Comparison of ENCODE assay signal across 8 mouse cellular contexts in the genomic region with DNA sequence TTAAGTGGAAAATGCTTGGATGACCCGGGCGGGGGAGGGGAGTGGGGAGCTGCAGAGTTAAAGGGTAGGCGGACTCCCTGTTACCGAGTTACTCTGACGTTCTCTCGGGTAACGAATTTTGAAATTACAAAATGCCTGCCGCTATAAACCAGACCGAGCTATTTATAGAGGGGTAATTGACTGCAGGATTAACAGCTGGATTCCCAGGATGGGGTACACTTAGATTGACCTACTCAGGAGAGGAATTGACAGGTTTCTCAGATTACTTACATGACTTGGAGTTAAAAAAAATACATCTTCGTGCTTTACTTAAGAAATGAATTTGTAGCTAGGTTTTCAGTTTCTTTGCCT. TPM values are rescaled to one million over a fixed set of nuclear protein-coding genes. Genes with fewer than 3 reads are reported as not detected.
DNase-seq lines count a peak whose midpoint lies in the region; ATAC-seq and TF ChIP-seq lines count a peak whose summit lies in the region.

No protein-coding gene starts in this region.

- no peaks in the 10 kb centered on the region for H3K27me3 ChIP-seq in embryonic facial prominence, embryonic 13.5 days
- no peaks in the 10 kb centered on the region for H3K27me3 ChIP-seq in intestine, embryonic 15.5 days (replicated peaks)
- H3K27me3 ChIP-seq in neural tube, embryonic 14.5 days (ENCODE audit: control insufficient read depth, insufficient read depth, low read length): no peaks in the 10 kb centered on the region

- no peaks in the 10 kb centered on the region for H3K9me3 ChIP-seq in embryonic facial prominence, embryonic 13.5 days
- H3K9me3 ChIP-seq in intestine, embryonic 15.5 days: no peaks in the 10 kb centered on the region
- H3K9me3 ChIP-seq in neural tube, embryonic 14.5 days (ENCODE audit: control insufficient read depth, low read length): no peaks in the 10 kb centered on the region

- H3K9ac ChIP-seq in embryonic facial prominence, embryonic 13.5 days: peak overlapping the region; percentile 98
- peak overlapping the region; percentile 95 for H3K9ac ChIP-seq in intestine, embryonic 15.5 days
- H3K9ac ChIP-seq in neural tube, embryonic 14.5 days (replicated peaks; ENCODE audit: low read depth, low read length): peak overlapping the region; percentile 90

- 1% methylated on average over 10 of the region's 10 CpGs for WGBS in lung, adult 2 months
- under 1% methylated on average over 10 of the region's 10 CpGs for WGBS in embryonic facial prominence, embryonic 13.5 days
- WGBS in intestine, embryonic 15.5 days: 2% methylated on average over 10 of the region's 10 CpGs
- WGBS in neural tube, embryonic 14.5 days: 1% methylated on average over 10 of the region's 10 CpGs

- no peak for DNase-seq in lung, adult 2 months
- no peak for DNase-seq in lung, postnatal 4 days
- no peak for DNase-seq in c-Kit-positive CD71-positive TER-119-positive erythroid progenitor cells, embryonic 14.5 days (ENCODE audit: low spot score)
- DNase-seq in layer of hippocampus, postnatal 14 days (ENCODE audit: low spot score in 2 of 2): no peak
- DNase-seq in urinary bladder, postnatal 14 days (ENCODE audit: low spot score): no peak

- ATAC-seq in embryonic facial prominence, embryonic 13.5 days (ENCODE audit: insufficient number of reproducible peaks, insufficient read depth, low FRiP score, low TSS enrichment, low read depth): no peak
- no peak; the same call in 1 of the 2 replicates for ATAC-seq in intestine, embryonic 15.5 days
- no peak for ATAC-seq in neural tube, embryonic 14.5 days (ENCODE audit: low read depth)

- H3K4me1 ChIP-seq in lung, adult 2 months (ENCODE audit: control insufficient read depth, insufficient read depth, low read length): peaks cover 10% of the 10 kb centered on the region
- peaks cover 12% of the 10 kb centered on the region for H3K4me1 ChIP-seq in embryonic facial prominence, embryonic 13.5 days
- H3K4me1 ChIP-seq in intestine, embryonic 15.5 days (replicated peaks): peaks cover 3% of the 10 kb centered on the region
- H3K4me1 ChIP-seq in neural tube, embryonic 14.5 days (ENCODE audit: control insufficient read depth, insufficient read depth, low read length): peaks cover 6% of the 10 kb centered on the region

- peak overlapping the region; percentile 73 for H3K4me2 ChIP-seq in embryonic facial prominence, embryonic 13.5 days
- peak overlapping the region; percentile 51 for H3K4me2 ChIP-seq in intestine, embryonic 15.5 days (replicated peaks)
- peak overlapping the region; percentile 65 for H3K4me2 ChIP-seq in neural tube, embryonic 14.5 days (ENCODE audit: low read depth, low read length)

- peak overlapping the region; percentile 99 for H3K27ac ChIP-seq in embryonic facial prominence, embryonic 13.5 days
- H3K27ac ChIP-seq in intestine, embryonic 15.5 days: peak overlapping the region; percentile 97
- peak overlapping the region; percentile 93 for H3K27ac ChIP-seq in neural tube, embryonic 14.5 days (ENCODE audit: low read depth, low read length)

- H3K36me3 ChIP-seq in embryonic facial prominence, embryonic 13.5 days: peaks cover 29% of the 10 kb centered on the region
- H3K36me3 ChIP-seq in intestine, embryonic 15.5 days: peaks cover 24% of the 10 kb centered on the region
- H3K36me3 ChIP-seq in neural tube, embryonic 14.5 days (ENCODE audit: control insufficient read depth, insufficient read depth, low read length): peaks cover 19% of the 10 kb centered on the region; the same call in 1 of the 2 replicates

- TF ChIP-seq CTCF in lung, adult 2 months (IDR thresholded peaks at IDR 0.05; ENCODE audit: insufficient read depth, low read length): no peak

- H3K4me3 ChIP-seq in lung, adult 2 months (replicated peaks; ENCODE audit: extremely low read depth, low read depth, low read length): peak overlapping the region; percentile 80
- H3K4me3 ChIP-seq in embryonic facial prominence, embryonic 13.5 days: peak overlapping the region; percentile 86
- peak overlapping the region; percentile 90 for H3K4me3 ChIP-seq in intestine, embryonic 15.5 days (replicated peaks)
- peak overlapping the region; percentile 81 for H3K4me3 ChIP-seq in neural tube, embryonic 14.5 days (ENCODE audit: low read depth, low read length)

- TF ChIP-seq POLR2A in lung, adult 2 months (IDR thresholded peaks at IDR 0.05; ENCODE audit: borderline replicate concordance, extremely low read depth, low read depth, low read length): no peak

RNA-seq across cellular contexts. Expression of a gene that starts 0.9 kb away (rescaled TPM):
- 378 and 395 TPM in 2 replicates for polyA plus RNA-seq in lung, adult 2 months (2012; rRNA removed)
- polyA plus RNA-seq in embryonic facial prominence, embryonic 13.5 days (2015; fragmentation: Nextera tagmentation; extraction: Ambion mirVana): 262 and 269 TPM in 2 replicates
- 178 and 182 TPM in 2 replicates for polyA plus RNA-seq in intestine, embryonic 15.5 days (2015; fragmentation: Nextera tagmentation; extraction: Ambion mirVana)
- polyA plus RNA-seq in neural tube, embryonic 14.5 days (2014; fragmentation: Nextera tagmentation; extraction: Ambion mirVana): 159 and 160 TPM in 2 replicates
- total RNA-seq in layer of hippocampus, postnatal 14 days (2021): 100 to 1,000 TPM; 438 to 462 TPM

RNA-seq across cellular contexts. Expression of a gene that starts 12.4 kb away (rescaled TPM):
- polyA plus RNA-seq in lung, adult 2 months (2012; rRNA removed): 216 and 271 TPM in 2 replicates
- polyA plus RNA-seq in embryonic facial prominence, embryonic 13.5 days (2015; fragmentation: Nextera tagmentation; extraction: Ambion mirVana): 74.8 and 79.2 TPM in 2 replicates
- 140 and 141 TPM in 2 replicates for polyA plus RNA-seq in intestine, embryonic 15.5 days (2015; fragmentation: Nextera tagmentation; extraction: Ambion mirVana)
- 85.8 and 104 TPM in 2 replicates for polyA plus RNA-seq in neural tube, embryonic 14.5 days (2014; fragmentation: Nextera tagmentation; extraction: Ambion mirVana)
- 10 to 100 TPM; 23.1 to 25.0 TPM for total RNA-seq in layer of hippocampus, postnatal 14 days (2021)

RNA-seq across cellular contexts. Expression of a gene that starts 26.1 kb away (rescaled TPM):
- polyA plus RNA-seq in lung, adult 2 months (2012; rRNA removed): 20.8 and 21.1 TPM in 2 replicates
- not detected in 2 replicates for polyA plus RNA-seq in embryonic facial prominence, embryonic 13.5 days (2015; fragmentation: Nextera tagmentation; extraction: Ambion mirVana)
- polyA plus RNA-seq in intestine, embryonic 15.5 days (2015; fragmentation: Nextera tagmentation; extraction: Ambion mirVana): 0.54 and 1.2 TPM in 2 replicates
- 0.22 and 0.82 TPM in 2 replicates for polyA plus RNA-seq in neural tube, embryonic 14.5 days (2014; fragmentation: Nextera tagmentation; extraction: Ambion mirVana)
- total RNA-seq in layer of hippocampus, postnatal 14 days (2021): under 1 TPM; 0.52 to 0.71 TPM

RNA-seq across cellular contexts. Expression of a gene that starts 32.3 kb away (rescaled TPM):
- not detected in 2 replicates for polyA plus RNA-seq in lung, adult 2 months (2012; rRNA removed)
- polyA plus RNA-seq in embryonic facial prominence, embryonic 13.5 days (2015; fragmentation: Nextera tagmentation; extraction: Ambion mirVana): 5.2 and 9.0 TPM in 2 replicates
- 5.4 TPM in 1 of 2 replicates, not detected in the other for polyA plus RNA-seq in intestine, embryonic 15.5 days (2015; fragmentation: Nextera tagmentation; extraction: Ambion mirVana)
- 8.5 TPM in 1 of 2 replicates, not detected in the other for polyA plus RNA-seq in neural tube, embryonic 14.5 days (2014; fragmentation: Nextera tagmentation; extraction: Ambion mirVana)
- total RNA-seq in layer of hippocampus, postnatal 14 days (2021): not detected

RNA-seq across cellular contexts. Expression of a gene that starts 45.6 kb away (rescaled TPM):
- 9.9 and 13.1 TPM in 2 replicates for polyA plus RNA-seq in lung, adult 2 months (2012; rRNA removed)
- 24.1 and 25.2 TPM in 2 replicates for polyA plus RNA-seq in embryonic facial prominence, embryonic 13.5 days (2015; fragmentation: Nextera tagmentation; extraction: Ambion mirVana)
- polyA plus RNA-seq in intestine, embryonic 15.5 days (2015; fragmentation: Nextera tagmentation; extraction: Ambion mirVana): 10.8 and 11.0 TPM in 2 replicates
- 44.8 and 48.8 TPM in 2 replicates for polyA plus RNA-seq in neural tube, embryonic 14.5 days (2014; fragmentation: Nextera tagmentation; extraction: Ambion mirVana)
- 10 to 100 TPM; 81.9 to 89.4 TPM for total RNA-seq in layer of hippocampus, postnatal 14 days (2021)
